Mouse (Mus musculus): Measurements from ENCODE around the gene Klrg1. TPM values are rescaled to one million over a fixed set of nuclear protein-coding genes. Genes with fewer than 3 reads are reported as not detected.

Klrg1 gene
- 0.90 and 1.1 TPM in 2 replicates for polyA plus RNA-seq (2015; fragmentation: Nextera tagmentation; extraction: Ambion mirVana)

DNA sequence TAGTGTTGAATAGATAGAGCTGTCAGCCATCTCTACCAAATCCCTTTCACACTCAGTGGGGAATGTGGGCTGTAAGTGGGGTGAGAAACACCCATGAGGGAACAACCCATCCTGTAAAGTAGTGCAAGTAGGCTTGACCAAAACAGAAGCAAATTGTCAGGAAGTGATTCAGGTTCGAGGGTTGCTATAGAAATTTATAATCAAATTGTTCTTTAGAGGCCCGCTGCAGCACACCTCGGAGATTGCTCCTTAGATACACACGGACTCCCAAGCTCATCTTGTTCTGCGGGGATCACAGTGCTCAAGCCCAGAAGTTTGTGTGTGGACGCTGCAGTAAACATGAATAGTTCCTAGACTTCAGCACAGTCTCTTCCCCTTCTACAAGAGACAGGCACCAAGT lies at the start of gene Klrg1:
Gene Klrg1 (minus strand): TSS at position 101 of the 400 bp plus-strand sequence.

DNA sequence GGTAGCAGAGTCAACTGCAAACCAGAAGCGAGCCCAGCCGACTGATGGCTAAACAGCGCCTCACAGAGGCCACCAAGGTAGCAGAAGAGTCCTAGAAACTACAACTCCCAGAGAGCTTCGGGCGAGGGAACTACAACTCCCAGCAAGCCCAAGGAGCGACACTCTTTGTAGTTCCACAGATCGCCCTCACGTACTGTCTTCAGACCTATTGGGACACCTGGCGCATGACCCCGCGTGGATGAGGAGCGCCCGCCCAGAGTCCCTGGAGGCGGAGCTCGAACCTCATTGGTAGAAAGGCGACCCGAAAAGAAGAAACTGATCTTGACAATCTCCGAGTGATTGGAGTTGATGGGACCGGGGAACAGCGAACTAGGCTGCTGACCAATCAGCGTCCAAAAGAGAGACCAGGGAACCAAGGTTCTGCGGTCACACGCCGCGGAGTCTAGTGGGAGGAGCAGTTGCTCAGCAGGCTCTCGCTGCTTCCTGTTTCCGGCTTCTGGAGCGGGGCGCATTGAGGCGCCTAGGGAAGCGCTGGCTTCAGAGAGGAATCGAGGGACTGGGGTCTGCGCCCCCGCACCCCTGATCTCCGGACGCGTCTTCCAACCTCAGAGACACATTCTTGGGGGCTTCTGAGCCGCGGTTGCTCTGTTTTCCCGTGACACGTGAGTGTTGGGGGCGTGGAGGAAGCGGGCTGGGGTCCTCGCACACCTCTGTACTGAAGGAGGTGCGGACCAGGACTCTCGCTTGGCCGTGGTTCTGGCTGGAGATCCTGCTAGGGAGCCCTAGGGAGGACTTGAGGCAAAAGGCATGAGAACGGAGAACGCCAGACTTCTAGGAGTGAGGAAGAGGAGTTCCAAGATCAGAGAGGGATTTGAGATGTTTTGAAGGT lies 26.1 kb upstream of the Klrg1 start, which contains the start of gene M6pr:
Gene M6pr (plus strand): TSS at position 216 of the 889 bp plus-strand sequence.

Other genes with a start within 250 kb of the Klrg1 start
- gene M6pr, start 25.8 kb upstream of the Klrg1 start, polyA plus RNA-seq (2015; fragmentation: Nextera tagmentation; extraction: Ambion mirVana): 48.1 and 49.9 TPM in 2 replicates
- gene Phc1, start 57.7 kb upstream of the Klrg1 start, polyA plus RNA-seq (2015; fragmentation: Nextera tagmentation; extraction: Ambion mirVana): 19.5 and 21.6 TPM in 2 replicates
- 86.5 and 87.8 TPM in 2 replicates for gene Rimklb, start 215.9 kb upstream of the Klrg1 start, polyA plus RNA-seq (2015; fragmentation: Nextera tagmentation; extraction: Ambion mirVana)
- 41.0 and 72.5 TPM in 2 replicates for gene Mfap5, start 223.0 kb upstream of the Klrg1 start, polyA plus RNA-seq (2015; fragmentation: Nextera tagmentation; extraction: Ambion mirVana)